Mouse (Mus musculus) gastrocnemius, adult 8-10 months (tissue): ENCODE measurements around the gene Olfr784. TPM values are rescaled to one million over a fixed set of nuclear protein-coding genes. Genes with fewer than 3 reads are reported as not detected.
"Not testable (repeated sequence)": the region's sequence is repeated elsewhere in the genome, so short reads cannot be mapped to it uniquely, and the experiment has no call there.

ENCODE experiments used
- DNase-seq, 2 experiments: peaks; one replicate each; pipeline ENCODE4 v3.0.0; 2022; ENCODE audit warnings: low spot score in 2 of 2
- total RNA-seq, 4 experiments: library from RNA; stranded (reverse); gene quantifications; 2 replicates each; pipeline ENCODE4 v1.2.4; 2022

Gene Olfr784
- total RNA-seq: not detected

DNA sequence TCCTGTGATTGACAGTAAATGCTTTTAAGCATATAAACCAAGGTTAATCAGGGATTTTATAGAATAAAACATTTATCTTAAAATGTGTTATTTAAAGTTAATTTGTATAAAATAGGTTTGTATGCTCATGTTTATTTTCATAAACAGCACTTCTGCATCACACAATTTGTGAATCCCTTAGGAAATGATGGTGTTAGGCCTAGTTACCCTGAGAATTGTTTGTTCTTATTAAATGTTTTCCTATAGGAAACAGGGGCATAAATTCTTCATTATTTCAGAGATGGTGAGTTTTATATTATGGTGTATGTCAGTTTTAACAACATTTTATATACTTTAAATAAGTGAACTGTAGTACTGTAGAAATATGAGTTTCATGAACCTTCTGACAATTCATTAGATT is at the start of gene Olfr784:
Olfr784 (plus strand) TSS at position 301 of the 400 bp plus-strand sequence.
- DNase-seq: no peak

DNA sequence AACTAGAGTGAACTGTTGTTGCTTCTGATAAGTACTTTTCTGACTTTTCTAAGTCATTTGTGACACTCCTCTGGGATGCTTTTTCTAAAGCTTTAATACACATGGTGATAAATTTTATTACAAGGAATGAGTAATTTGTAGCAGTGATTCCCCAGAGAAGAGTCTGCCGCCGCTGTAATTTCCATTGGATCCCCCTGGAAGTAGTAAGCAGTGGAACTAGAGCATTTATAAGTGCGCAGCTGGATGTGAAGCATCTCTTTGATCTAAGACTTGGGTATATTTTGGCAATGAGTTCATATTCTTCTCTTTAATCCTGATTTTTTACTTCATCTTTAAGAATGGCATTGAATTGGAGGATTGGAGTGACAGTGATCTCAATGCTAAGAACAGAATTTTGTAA is 35.3 kb upstream of the Olfr784 start, which contains the start of gene Olfr782:
Olfr782 (plus strand) TSS at position 301 of the 400 bp plus-strand sequence.
- no peak for DNase-seq

DNA sequence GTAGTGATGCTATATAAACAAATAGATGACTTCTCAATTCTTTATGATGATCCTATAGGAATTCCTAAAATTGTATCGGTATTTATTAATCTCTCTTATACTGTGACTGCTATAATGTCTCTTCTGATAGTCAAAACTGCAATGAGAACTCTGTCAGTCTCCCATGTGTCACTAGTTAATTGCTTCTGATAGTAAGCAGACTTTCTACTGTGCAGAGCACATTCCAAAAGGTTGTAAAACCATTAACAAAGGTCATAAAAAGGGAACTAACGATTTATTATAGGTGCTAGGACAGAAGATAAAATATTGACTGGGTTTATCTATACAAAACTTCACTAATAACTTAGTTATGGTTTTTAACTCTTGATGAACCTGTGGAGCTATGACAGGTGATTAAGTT is 31.4 kb upstream of the Olfr784 start:
- not testable (repeated sequence) for DNase-seq

GRCm38 (mm10) chr10:129356496-129356895 is 27.4 kb upstream of the Olfr784 start:
- DNase-seq: not testable (repeated sequence)

- DNase-seq: no peak
Measured at GRCm38 (mm10) chr10:129357307-129357706, 26.6 kb upstream of the Olfr784 start.

DNA sequence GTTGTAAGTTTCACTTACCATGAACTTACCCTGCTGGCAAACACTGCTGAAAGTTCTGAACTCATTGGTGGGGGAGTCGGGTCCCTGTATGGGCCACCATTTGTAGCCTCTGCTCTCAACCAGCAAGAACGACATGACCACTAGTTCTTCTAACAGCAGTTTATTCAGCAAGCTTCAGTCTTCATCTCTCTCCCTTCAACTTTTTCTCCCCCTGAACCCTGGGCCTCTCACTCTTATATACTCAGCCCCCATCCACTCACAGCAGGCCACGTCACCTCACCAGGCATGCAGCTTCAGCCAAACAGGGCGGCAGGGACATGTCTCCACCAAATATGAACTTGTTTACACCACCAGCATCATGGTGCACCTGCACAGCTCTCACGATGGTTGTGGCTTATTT is 9.8 kb upstream of the Olfr784 start:
- DNase-seq: not testable (repeated sequence)

DNA sequence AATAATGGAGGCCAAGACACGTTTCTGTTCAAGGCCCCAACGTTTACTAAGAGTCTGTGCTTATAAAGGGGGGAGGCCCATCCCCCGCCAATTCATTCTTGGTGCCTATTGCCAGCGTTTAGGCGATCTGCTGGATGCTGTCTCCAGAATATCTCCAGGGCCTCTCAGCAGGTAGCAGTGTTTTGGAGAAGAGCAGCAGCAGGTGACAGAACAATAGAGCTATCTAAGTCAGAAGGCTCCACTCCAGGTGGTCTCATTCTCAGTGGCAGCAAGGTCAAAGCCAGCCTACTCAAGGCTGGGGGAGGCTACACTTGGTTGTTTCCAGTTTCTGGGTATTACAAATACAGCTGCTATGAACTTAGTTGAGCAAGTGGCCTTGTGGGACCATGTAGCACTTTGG is 17.0 kb downstream of the Olfr784 start:
- no peak for DNase-seq

GRCm38 (mm10) chr10:129405126-129405525 is 21.2 kb downstream of the Olfr784 start, which contains the start of gene Olfr785:
TSS of gene Olfr785 (plus strand) at chr10:129405426.
- DNase-seq: no peak

DNA sequence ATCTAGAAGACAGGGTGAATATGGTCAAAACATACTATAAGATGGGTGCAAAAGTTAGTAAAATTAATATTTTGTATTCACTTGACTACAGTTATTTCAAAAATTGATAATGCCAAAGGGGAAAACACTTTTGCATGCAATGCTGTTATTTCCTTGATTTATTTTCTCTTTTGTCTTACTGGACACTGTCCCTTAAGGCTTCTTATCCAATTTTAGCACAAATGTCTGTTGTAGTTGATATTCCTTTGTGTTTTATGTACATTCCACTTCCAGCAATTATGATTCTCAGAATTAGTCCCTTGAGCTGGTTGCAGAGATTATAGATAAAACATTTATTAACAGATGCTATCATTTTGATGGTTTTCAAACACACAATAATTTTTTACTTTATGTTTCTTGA is 43.1 kb downstream of the Olfr784 start, which contains the start of gene Olfr786:
Olfr786 (plus strand) TSS at position 301 of the 400 bp plus-strand sequence.
- DNase-seq: no peak

Other genes starting within 250 kb of the Olfr784 start
- not detected for gene Olfr770, start 245.1 kb upstream of the Olfr784 start, total RNA-seq
- not detected for gene Olfr771, start 219.3 kb upstream of the Olfr784 start, total RNA-seq
- not detected for gene Olfr772, start 206.2 kb upstream of the Olfr784 start, total RNA-seq
- gene Olfr773, start 196.7 kb upstream of the Olfr784 start, total RNA-seq: not detected
- not detected for gene Olfr774, start 147.9 kb upstream of the Olfr784 start, total RNA-seq
- gene Olfr775, start 135.7 kb upstream of the Olfr784 start, total RNA-seq: not detected
- gene Olfr776, start 125.0 kb upstream of the Olfr784 start, total RNA-seq: not detected
- gene Olfr777, start 112.6 kb upstream of the Olfr784 start, total RNA-seq: not detected
- not detected for gene Olfr780, start 66.0 kb upstream of the Olfr784 start, total RNA-seq
- not detected for gene Olfr781, start 55.2 kb upstream of the Olfr784 start, total RNA-seq
- gene Olfr782, start 35.2 kb upstream of the Olfr784 start, total RNA-seq: not detected
- gene Olfr785, start 21.3 kb downstream of the Olfr784 start, total RNA-seq: not detected
- gene Olfr786, start 43.2 kb downstream of the Olfr784 start, total RNA-seq: not detected
- gene Olfr787, start 77.8 kb downstream of the Olfr784 start, total RNA-seq: not detected
- gene Olfr788, start 86.9 kb downstream of the Olfr784 start, total RNA-seq: not detected
- not detected for gene Olfr789, start 100.7 kb downstream of the Olfr784 start, total RNA-seq
- not detected for gene Olfr790, start 114.4 kb downstream of the Olfr784 start, total RNA-seq
- gene Olfr791, start 137.7 kb downstream of the Olfr784 start, total RNA-seq: not detected
- gene Olfr792, start 155.1 kb downstream of the Olfr784 start, total RNA-seq: not detected
- not detected for gene Olfr794, start 183.6 kb downstream of the Olfr784 start, total RNA-seq
- gene Olfr796, start 228.5 kb downstream of the Olfr784 start, total RNA-seq: not detected
- not detected for gene Olfr798, start 243.9 kb downstream of the Olfr784 start, total RNA-seq